Mouse (Mus musculus) embryonic fibroblast, embryonic 13.5 days (primary cell): ENCODE measurements around the gene Slc24a3.

Experiments used
- CTCF ChIP-seq: IDR thresholded peaks from 2 replicates; pipeline ENCODE4 v1.5.1; 2011; ENCODE audit warnings: mild to moderate bottlenecking, control low read depth, low read length, moderate library complexity, borderline replicate concordance; ENCODE audit not compliant: insufficient read depth
- POLR2A ChIP-seq: IDR thresholded peaks from 2 replicates; pipeline ENCODE4 v1.6.1; 2011; ENCODE audit warnings: low read depth, mild to moderate bottlenecking, control low read depth, low read length, moderate library complexity

- TF ChIP-seq POLR2A: no peak
- TF ChIP-seq CTCF: no peak
Observed at GRCm38 (mm10) chr2:145670131-145670530, 502.6 kb downstream of the Slc24a3 start.
